Mouse (Mus musculus) lung, postnatal 0 days (tissue): ENCODE measurements at regions not wholly inside any gene's neighbourhood (a gene's known extent, or its start where the extent isn't known, plus 50 kb on each side); places are given as distances from the start of the nearest gene placed in this dataset.

ENCODE experiments used
- ATAC-seq: fragments of 200-750 bp; cut with Nextera tagmentation; 2 replicates; pipeline ENCODE4 v1.8.0; 2017; ENCODE audit warnings: moderate library complexity
- DNase-seq: peaks from one replicate; pipeline ENCODE4 v3.0.0-alpha.2; 2016; ENCODE audit warnings: low spot score
- H3K27ac ChIP-seq: fragments of 300-500 bp; sonication (generic); 2 replicates; pipeline ENCODE4 v1.5.1; 2014; ENCODE audit warnings: antibody characterized with exemption, mild to moderate bottlenecking, low read length, mixed read lengths
- H3K27me3 ChIP-seq: fragments of 300-500 bp; sonication (generic); replicated peaks from 2 replicates; pipeline ENCODE4 v1.6.1; 2014; ENCODE audit warnings: low read length, mixed read lengths; ENCODE audit not compliant: insufficient read depth
- H3K36me3 ChIP-seq: fragments of 300-500 bp; sonication (generic); 2 replicates; pipeline ENCODE4 v1.6.1; 2014; ENCODE audit warnings: low read length, mixed read lengths; ENCODE audit not compliant: insufficient read depth
- H3K4me1 ChIP-seq: fragments of 300-500 bp; sonication (generic); 2 replicates; pipeline ENCODE4 v1.6.1; 2014; ENCODE audit warnings: antibody characterized with exemption, low read depth, low read length, mixed read lengths; ENCODE audit not compliant: insufficient read depth
- H3K4me2 ChIP-seq: fragments of 300-500 bp; sonication (generic); replicated peaks from 2 replicates; pipeline ENCODE4 v1.6.1; 2014; ENCODE audit warnings: low read depth, mild to moderate bottlenecking, low read length, moderate library complexity, mixed read lengths
- H3K4me3 ChIP-seq: fragments of 300-500 bp; sonication (generic); 2 replicates; pipeline ENCODE4 v1.5.1; 2014; ENCODE audit warnings: low read depth, low read length
- H3K9ac ChIP-seq: fragments of 300-500 bp; sonication (generic); replicated peaks from 2 replicates; pipeline ENCODE4 v1.6.1; 2014; ENCODE audit warnings: low read depth, mild to moderate bottlenecking
- H3K9me3 ChIP-seq: fragments of 300-500 bp; sonication (generic); 2 replicates; pipeline ENCODE4 v1.6.1; 2016; ENCODE audit warnings: low read length, mixed read lengths
- CTCF ChIP-seq: IDR thresholded peaks from 2 replicates; pipeline ENCODE4 v1.5.1; 2016; ENCODE audit warnings: antibody characterized with exemption, mild to moderate bottlenecking
- EP300 ChIP-seq: IDR thresholded peaks from 2 replicates; pipeline ENCODE4 v1.6.1; 2016; ENCODE audit warnings: antibody characterized with exemption, mild to moderate bottlenecking, control low read depth
- WGBS: fragments of 180-500 bp; shearing (Covaris S2); extraction: QIAGEN DNeasy Blood & Tissue Kit; methylation state at CpG from one replicate; pipeline ENCODE4 v1.1.7; 2014; 5-methylcytosine and 5-hydroxymethylcytosine counted together

DNA sequence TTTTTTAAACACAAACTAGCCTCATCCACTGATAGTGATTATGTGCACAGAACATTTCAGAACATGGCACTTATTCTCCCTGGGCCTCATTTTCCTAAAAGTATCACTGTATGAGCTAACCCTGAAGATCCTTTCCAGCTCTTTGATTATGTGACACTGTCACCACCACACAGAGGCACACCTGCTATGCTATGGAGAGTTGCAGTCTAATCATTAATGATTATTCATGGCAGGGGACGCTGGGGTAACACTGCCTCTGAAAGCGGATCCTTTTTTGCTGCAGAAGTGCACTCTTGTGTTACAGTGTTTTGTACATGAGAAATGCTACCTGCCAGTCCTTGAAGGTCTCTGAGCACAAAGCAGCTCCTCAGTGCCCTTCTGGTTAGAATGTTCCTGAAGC lies 615.3 kb upstream of the Fbxo33 start:
- H3K4me2 ChIP-seq, result no peak overlapping the region
- H3K27ac ChIP-seq, result no peak overlapping the region
- no peak overlapping the region for H3K4me3 ChIP-seq
- 75% methylated on average over 2 of the region's 2 CpGs for WGBS
- no peak overlapping the region for H3K9ac ChIP-seq
- ATAC-seq (no peak), DNase-seq (no peak)
- H3K36me3 ChIP-seq, result no peaks in the 10 kb centered on the region
- no peaks in the 10 kb centered on the region for H3K4me1 ChIP-seq
- no peaks in the 10 kb centered on the region for H3K27me3 ChIP-seq
- TF ChIP-seq CTCF, result no peak
- TF ChIP-seq EP300, result no peak
- no peaks in the 10 kb centered on the region for H3K9me3 ChIP-seq

DNA sequence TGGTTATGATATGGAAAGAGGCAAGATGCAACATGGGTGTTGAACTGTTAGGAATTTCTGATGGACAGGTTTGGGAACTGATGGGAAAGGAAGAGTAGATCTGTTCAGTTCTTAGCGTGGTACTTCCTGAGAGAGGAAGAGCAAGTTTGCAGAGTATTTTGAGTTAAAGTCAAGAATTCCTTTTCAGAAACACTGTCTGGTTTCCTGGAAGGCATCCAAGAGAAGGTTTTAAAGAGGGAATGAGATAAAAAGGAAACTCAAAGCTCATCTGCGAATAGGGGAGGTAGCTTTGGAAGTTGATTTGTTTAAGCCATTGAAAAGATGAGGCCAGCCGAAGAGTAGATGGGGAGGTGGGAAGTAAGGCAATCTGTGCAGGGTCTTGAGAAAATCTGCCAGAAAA lies 603.4 kb upstream of the Fbxo33 start:
- no peaks in the 10 kb centered on the region for H3K9me3 ChIP-seq
- no peak overlapping the region for H3K27ac ChIP-seq
- 52% methylated on average over 3 of the region's 3 CpGs for WGBS
- no peaks in the 10 kb centered on the region for H3K27me3 ChIP-seq
- no peak overlapping the region for H3K4me2 ChIP-seq
- DNase-seq (no peak), ATAC-seq (no peak)
- no peak overlapping the region for H3K4me3 ChIP-seq
- no peaks in the 10 kb centered on the region for H3K4me1 ChIP-seq
- H3K9ac ChIP-seq, result no peak overlapping the region
- TF ChIP-seq EP300, result no peak
- no peak for TF ChIP-seq CTCF
- H3K36me3 ChIP-seq, result no peaks in the 10 kb centered on the region

GRCm38 (mm10) chr12:59822435-59822834 lies 602.9 kb upstream of the Fbxo33 start:
- no peaks in the 10 kb centered on the region for H3K36me3 ChIP-seq
- ATAC-seq (no peak), DNase-seq (no peak)
- WGBS, result 56% methylated on average over 2 of the region's 2 CpGs
- no peaks in the 10 kb centered on the region for H3K9me3 ChIP-seq
- no peaks in the 10 kb centered on the region for H3K27me3 ChIP-seq
- H3K4me3 ChIP-seq, result no peak overlapping the region
- H3K9ac ChIP-seq, result no peak overlapping the region
- H3K4me2 ChIP-seq, result no peak overlapping the region
- H3K4me1 ChIP-seq, result no peaks in the 10 kb centered on the region
- no peak for TF ChIP-seq EP300
- TF ChIP-seq CTCF, result no peak
- no peak overlapping the region for H3K27ac ChIP-seq

GRCm38 (mm10) chr12:59821698-59822097 lies 602.2 kb upstream of the Fbxo33 start:
- H3K4me2 ChIP-seq, result no peak overlapping the region
- no peak for DNase-seq
- no peaks in the 10 kb centered on the region for H3K4me1 ChIP-seq
- H3K9ac ChIP-seq, result no peak overlapping the region
- WGBS, result 69% methylated on average over 2 of the region's 2 CpGs
- no peaks in the 10 kb centered on the region for H3K9me3 ChIP-seq
- no peaks in the 10 kb centered on the region for H3K36me3 ChIP-seq
- no peak overlapping the region for H3K27ac ChIP-seq
- ATAC-seq, result no peak
- H3K4me3 ChIP-seq, result no peak overlapping the region
- TF ChIP-seq EP300 (no peak), CTCF (no peak)
- no peaks in the 10 kb centered on the region for H3K27me3 ChIP-seq

- TF ChIP-seq CTCF (no peak), EP300 (no peak)
- no peaks in the 10 kb centered on the region for H3K9me3 ChIP-seq
- H3K4me1 ChIP-seq, result no peaks in the 10 kb centered on the region
- H3K9ac ChIP-seq, result no peak overlapping the region
- no peak overlapping the region for H3K4me3 ChIP-seq
- H3K4me2 ChIP-seq, result no peak overlapping the region
- ATAC-seq (no peak), DNase-seq (no peak)
- H3K27me3 ChIP-seq, result no peaks in the 10 kb centered on the region
- H3K36me3 ChIP-seq, result no peaks in the 10 kb centered on the region
- no peak overlapping the region for H3K27ac ChIP-seq
- 59% methylated on average over 4 of the region's 4 CpGs for WGBS
These were observed 596.4 kb upstream of the Fbxo33 start for GRCm38 (mm10) chr12:59815965-59816364.

DNA sequence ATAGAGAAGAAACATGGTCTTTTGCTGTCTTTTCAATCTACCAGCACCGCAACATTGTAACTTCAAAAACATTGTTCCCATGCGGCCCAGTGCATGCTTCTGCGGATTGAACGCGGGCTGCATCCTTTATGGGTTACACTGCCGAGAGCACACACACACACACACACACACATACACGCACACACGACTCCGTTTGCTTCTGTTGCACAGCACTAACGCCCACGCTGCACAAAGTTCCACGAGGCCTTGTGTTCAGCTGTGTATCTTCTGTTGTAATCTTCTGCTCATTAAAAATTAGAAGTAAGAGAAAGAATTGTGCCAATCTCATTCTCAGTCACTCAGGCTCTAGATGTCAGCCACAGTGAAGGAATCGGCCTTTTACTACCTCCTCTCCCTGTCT lies 594.8 kb upstream of the Fbxo33 start:
- TF ChIP-seq CTCF (no peak), EP300 (no peak)
- H3K27ac ChIP-seq, result no peak overlapping the region
- 85% methylated on average over 13 of the region's 13 CpGs for WGBS
- no peaks in the 10 kb centered on the region for H3K9me3 ChIP-seq
- no peaks in the 10 kb centered on the region for H3K27me3 ChIP-seq
- H3K9ac ChIP-seq, result no peak overlapping the region
- ATAC-seq (no peak), DNase-seq (no peak)
- no peaks in the 10 kb centered on the region for H3K36me3 ChIP-seq
- no peak overlapping the region for H3K4me3 ChIP-seq
- H3K4me1 ChIP-seq, result no peaks in the 10 kb centered on the region
- no peak overlapping the region for H3K4me2 ChIP-seq

DNA sequence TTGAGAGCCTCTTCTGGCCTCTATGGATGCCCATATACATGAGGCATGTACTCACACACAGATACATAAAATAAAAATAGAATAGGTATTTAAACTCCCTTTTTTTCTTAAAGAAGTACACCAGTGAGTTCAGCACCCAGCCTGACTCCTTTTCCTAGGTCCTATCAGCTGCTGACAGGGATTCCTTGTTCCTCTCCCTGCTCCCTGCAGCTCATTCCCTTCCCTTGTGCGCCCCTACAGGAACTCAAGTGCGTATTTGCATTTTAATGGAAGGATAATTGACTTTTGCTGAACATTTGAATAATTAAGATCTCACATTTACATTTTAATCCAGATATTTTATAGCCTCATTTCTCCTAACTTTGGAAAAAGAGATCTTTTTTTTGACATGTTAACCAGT lies 589.7 kb upstream of the Fbxo33 start:
- ATAC-seq, result no peak
- no peak overlapping the region for H3K4me3 ChIP-seq
- DNase-seq, result no peak
- H3K9ac ChIP-seq, result no peak overlapping the region
- no peaks in the 10 kb centered on the region for H3K27me3 ChIP-seq
- TF ChIP-seq EP300 (no peak), CTCF (no peak)
- H3K27ac ChIP-seq, result no peak overlapping the region
- H3K9me3 ChIP-seq, result no peaks in the 10 kb centered on the region
- no peak overlapping the region for H3K4me2 ChIP-seq
- H3K4me1 ChIP-seq, result no peaks in the 10 kb centered on the region
- H3K36me3 ChIP-seq, result no peaks in the 10 kb centered on the region
- 32% methylated on average over 2 of the region's 2 CpGs for WGBS
